Mouse (Mus musculus) brain, embryonic 14.5 days (tissue): ENCODE results near the gene Rasgef1b.

Source experiments
- CTCF ChIP-seq: fragments of 200-500 bp; IDR thresholded peaks from 2 replicates; pipeline ENCODE4 v1.5.1; 2012; ENCODE audit warnings: inconsistent platforms, mild to moderate bottlenecking, moderate library complexity, borderline replicate concordance; ENCODE audit not compliant: insufficient read depth, insufficient read length; ENCODE audit errors: extremely low read depth
- POLR2A ChIP-seq: fragments of 200-500 bp; IDR thresholded peaks from 2 replicates; pipeline ENCODE4 v1.6.1; 2012; ENCODE audit warnings: mild to moderate bottlenecking, inconsistent platforms, borderline replicate concordance; ENCODE audit not compliant: poor library complexity, insufficient read depth, insufficient read length, severe bottlenecking; ENCODE audit errors: extremely low read depth

DNA sequence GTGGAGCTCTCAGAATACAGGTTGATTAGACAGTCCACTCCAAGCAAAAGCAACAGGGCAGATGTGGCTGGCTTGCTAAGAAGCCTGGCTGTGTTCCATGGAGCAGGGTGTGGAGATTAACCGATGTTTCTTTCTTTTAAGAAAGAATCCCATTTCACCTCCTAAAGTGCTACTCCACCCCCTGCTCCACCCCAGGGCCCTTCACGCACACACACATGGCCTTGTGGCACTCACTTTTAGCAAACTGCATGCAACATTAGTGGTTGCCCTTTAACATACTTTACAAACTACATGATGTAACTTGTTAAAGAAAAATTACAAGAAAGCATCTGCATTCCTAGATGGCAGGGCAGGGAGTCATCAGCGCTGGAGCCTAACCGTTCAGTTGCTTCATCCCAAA, 378.8 kb downstream of the Rasgef1b start:
- TF ChIP-seq POLR2A (no peak), CTCF (no peak)
